Mouse (Mus musculus): ENCODE results near the gene Neurod1. TPM values are rescaled to one million over a fixed set of nuclear protein-coding genes. Genes with fewer than 3 reads are reported as not detected.

Gene Neurod1
- polyA plus RNA-seq, 1 experiment from 2014 or later: 2.0 TPM

GRCm38 (mm10) chr2:79455646-79456045, 905 bp downstream of the Neurod1 start:
- WGBS: 2% methylated on average over 10 of the region's 10 CpGs

DNA sequence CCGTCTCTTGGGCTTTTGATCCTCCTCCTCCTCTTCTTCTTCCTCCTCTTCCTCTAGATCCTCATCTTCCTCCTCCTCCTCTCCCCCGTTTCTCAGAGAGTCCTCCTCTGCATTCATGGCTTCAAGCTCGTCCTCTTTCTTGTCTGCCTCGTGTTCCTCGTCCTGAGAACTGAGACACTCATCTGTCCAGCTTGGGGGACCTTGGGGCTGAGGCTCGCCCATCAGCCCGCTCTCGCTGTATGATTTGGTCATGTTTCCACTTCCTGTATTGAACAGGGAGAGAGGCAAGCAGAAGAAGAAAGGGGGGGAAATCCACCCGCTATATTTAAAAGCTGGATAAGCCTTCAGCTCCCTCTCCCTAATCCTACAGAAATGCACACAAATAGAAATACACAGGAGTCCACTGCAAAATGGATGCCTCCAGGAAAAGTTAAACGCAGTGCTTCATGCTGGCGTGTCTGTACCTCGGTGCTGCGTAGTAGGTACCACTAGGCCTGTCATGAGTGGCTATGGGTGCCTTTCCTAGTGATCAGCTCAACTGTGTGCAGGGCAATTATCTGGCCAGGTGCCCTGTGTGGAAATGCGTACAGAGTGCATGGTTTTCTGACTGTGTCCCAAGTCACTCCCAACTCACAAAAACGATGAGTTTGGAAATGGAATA, 1.6 kb downstream of the Neurod1 start:
- Histone ChIP-seq H3K9me3 (no peaks in the 10 kb centered on the region), H3K4me1 (peaks cover 22% of the 10 kb centered on the region), H3K36me3 (no peaks in the 10 kb centered on the region), H3K4me2 (peak overlapping the region; percentile 84), H3K4me3 (no peak overlapping the region), H3K9ac (no peak overlapping the region), H3K27me3 (peaks cover 80% of the 10 kb centered on the region), H3K27ac (no peak overlapping the region)
- no peak for ATAC-seq (ENCODE audit: insufficient number of reproducible peaks, insufficient read depth, low FRiP score, low TSS enrichment, low read depth)
- 11% methylated on average over 15 of the region's 15 CpGs for WGBS

More at GRCm38 (mm10) chr2:79455646-79456045, 905 bp downstream of the Neurod1 start:
- no peak overlapping the region for H3K9ac ChIP-seq
- no peak overlapping the region for H3K4me3 ChIP-seq
- H3K27ac ChIP-seq: no peak overlapping the region
- H3K4me2 ChIP-seq: no peak overlapping the region
- no peak for ATAC-seq (ENCODE audit: insufficient number of reproducible peaks, insufficient read depth, low FRiP score, low TSS enrichment, low read depth)
- no peaks in the 10 kb centered on the region for H3K36me3 ChIP-seq
- H3K4me1 ChIP-seq: peaks cover 22% of the 10 kb centered on the region
- H3K27me3 ChIP-seq: peaks cover 87% of the 10 kb centered on the region
- H3K9me3 ChIP-seq: no peaks in the 10 kb centered on the region

- Histone ChIP-seq H3K27ac (no peak overlapping the region), H3K27me3 (peaks cover 76% of the 10 kb centered on the region), H3K4me2 (peak overlapping the region; percentile 84), H3K36me3 (no peaks in the 10 kb centered on the region), H3K4me3 (peak overlapping the region; percentile 44), H3K4me1 (peaks cover 18% of the 10 kb centered on the region), H3K9me3 (no peaks in the 10 kb centered on the region), H3K9ac (no peak overlapping the region)
- ATAC-seq (ENCODE audit: insufficient number of reproducible peaks, insufficient read depth, low FRiP score, low TSS enrichment, low read depth): peak; percentile 79; the same call in 1 of the 2 replicates
- 2% methylated on average over 55 of the region's 55 CpGs for WGBS
Observed at GRCm38 (mm10) chr2:79453901-79454781, 2.4 kb downstream of the Neurod1 start.

DNA sequence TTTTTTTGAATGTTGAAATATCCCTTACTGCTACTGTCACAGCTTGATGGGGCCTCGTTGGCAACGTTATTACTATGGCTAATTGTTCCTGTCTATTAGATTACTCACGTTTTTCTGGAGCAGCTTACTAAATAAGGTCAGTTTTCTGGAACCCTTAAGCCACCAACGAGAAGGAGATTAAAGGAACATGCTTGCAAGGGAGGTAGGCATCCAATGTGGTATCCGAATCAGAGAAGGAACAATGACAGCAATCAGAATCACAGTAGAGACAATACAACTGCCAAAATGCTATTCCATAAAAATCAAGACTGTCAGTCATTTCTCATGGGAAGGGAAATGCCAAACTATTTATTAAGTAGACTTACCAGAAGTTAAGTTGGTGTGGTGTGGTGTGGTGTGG, 5.1 kb downstream of the Neurod1 start:
- H3K4me1 ChIP-seq: peaks cover 9% of the 10 kb centered on the region
- no peak for ATAC-seq (ENCODE audit: insufficient number of reproducible peaks, insufficient read depth, low FRiP score, low TSS enrichment, low read depth)
- H3K27ac ChIP-seq: no peak overlapping the region
- no peak overlapping the region for H3K4me3 ChIP-seq
- no peak overlapping the region for H3K4me2 ChIP-seq
- H3K27me3 ChIP-seq: peaks cover 49% of the 10 kb centered on the region
- WGBS: 47% methylated on average over 5 of the region's 5 CpGs
- no peaks in the 10 kb centered on the region for H3K36me3 ChIP-seq
- no peak overlapping the region for H3K9ac ChIP-seq
- no peaks in the 10 kb centered on the region for H3K9me3 ChIP-seq

DNA sequence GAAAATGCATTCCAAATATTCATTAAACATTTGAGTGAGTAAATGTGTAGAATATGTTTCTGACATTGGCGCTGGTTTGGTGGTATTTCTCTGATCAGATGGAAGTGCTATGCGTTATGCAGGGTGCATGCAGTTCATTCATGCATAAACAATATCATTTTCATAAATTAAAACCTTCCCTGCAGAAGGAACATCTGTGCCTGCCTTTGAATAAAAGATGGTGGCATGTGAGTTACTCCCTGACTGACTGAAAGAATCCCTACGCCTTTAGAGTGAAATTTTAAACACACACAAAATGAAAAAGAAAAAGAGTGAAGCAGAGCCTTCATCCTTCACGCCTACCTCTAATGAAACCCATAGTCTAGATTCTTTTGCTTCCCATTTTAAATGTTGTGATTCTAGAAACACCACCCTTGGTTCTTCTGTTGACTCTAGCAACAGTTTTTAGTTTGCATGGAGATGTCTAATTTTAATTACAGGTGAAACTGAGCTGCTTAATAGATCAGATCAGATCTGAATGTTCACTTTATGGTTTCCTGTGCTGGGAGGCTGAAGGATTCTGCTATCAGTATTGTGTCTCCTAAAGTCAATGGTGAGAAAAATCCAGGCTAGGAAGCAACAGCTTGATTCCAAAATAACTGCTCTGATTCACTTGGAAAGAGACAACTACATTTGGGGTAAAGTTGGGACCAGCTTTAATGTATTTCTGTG, 5.7 kb downstream of the Neurod1 start:
- ATAC-seq (ENCODE audit: insufficient number of reproducible peaks, insufficient read depth, low FRiP score, low TSS enrichment, low read depth): no peak
- H3K27me3 ChIP-seq: peaks cover 43% of the 10 kb centered on the region
- no peak overlapping the region for H3K9ac ChIP-seq
- no peak overlapping the region for H3K4me3 ChIP-seq
- H3K27ac ChIP-seq: no peak overlapping the region
- H3K4me2 ChIP-seq: no peak overlapping the region
- H3K9me3 ChIP-seq: no peaks in the 10 kb centered on the region
- 40% methylated on average over 4 of the region's 4 CpGs for WGBS
- no peaks in the 10 kb centered on the region for H3K36me3 ChIP-seq
- H3K4me1 ChIP-seq: peaks cover 6% of the 10 kb centered on the region; the same call in 1 of the 2 replicates

DNA sequence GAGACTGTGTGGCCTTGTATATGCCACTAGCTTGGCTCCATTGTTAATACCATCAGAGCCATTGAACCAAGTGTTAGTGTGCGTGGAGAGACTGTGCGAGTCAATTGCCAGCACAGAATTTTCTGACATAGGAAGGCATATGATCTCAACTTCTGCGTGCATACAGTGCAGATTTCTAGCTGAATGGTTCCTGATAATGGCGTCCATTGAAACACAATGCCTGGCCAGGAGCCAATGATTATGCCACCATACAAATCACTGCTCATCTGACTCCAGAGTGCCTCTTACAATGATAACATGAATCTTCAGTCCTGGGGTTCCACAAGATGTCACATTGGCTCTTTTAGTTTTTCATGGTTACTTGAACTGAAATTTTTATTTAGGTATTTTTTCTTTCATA, 7.2 kb downstream of the Neurod1 start:
- Histone ChIP-seq H3K4me3 (no peak overlapping the region), H3K27me3 (peaks cover 28% of the 10 kb centered on the region), H3K27ac (no peak overlapping the region), H3K4me1 (peaks cover 3% of the 10 kb centered on the region; the same call in 1 of the 2 replicates), H3K4me2 (no peak overlapping the region), H3K36me3 (no peaks in the 10 kb centered on the region), H3K9me3 (no peaks in the 10 kb centered on the region), H3K9ac (no peak overlapping the region)
- ATAC-seq (ENCODE audit: insufficient number of reproducible peaks, insufficient read depth, low FRiP score, low TSS enrichment, low read depth): no peak
- 72% methylated on average over 4 of the region's 4 CpGs for WGBS

DNA sequence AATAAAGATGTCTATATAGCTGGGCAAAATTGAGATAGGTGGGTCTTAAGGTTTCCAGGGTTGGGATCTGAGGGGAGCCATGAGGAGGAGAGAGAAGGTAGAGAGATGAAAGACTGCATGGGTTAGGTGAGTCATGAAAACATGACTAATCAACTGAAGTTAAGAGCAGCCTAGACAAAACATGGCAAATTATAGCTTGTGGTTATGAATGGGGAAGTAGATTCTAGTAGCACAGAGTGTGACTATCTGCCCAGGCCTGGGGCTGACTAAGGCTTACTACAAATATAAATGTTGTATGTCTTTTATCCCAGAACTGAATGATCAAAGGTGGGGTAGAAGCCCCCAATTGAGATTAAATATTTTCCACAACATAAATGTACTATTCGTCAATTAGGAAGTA, 9.4 kb downstream of the Neurod1 start:
- Histone ChIP-seq H3K36me3 (no peaks in the 10 kb centered on the region), H3K9me3 (no peaks in the 10 kb centered on the region), H3K4me1 (no peaks in the 10 kb centered on the region), H3K4me3 (no peak overlapping the region), H3K27ac (no peak overlapping the region), H3K4me2 (no peak overlapping the region), H3K27me3 (peaks cover 13% of the 10 kb centered on the region), H3K9ac (no peak overlapping the region)
- no peak for ATAC-seq (ENCODE audit: insufficient number of reproducible peaks, insufficient read depth, low FRiP score, low TSS enrichment, low read depth)
- 70% methylated on average over 1 of the region's 1 CpGs for WGBS

DNA sequence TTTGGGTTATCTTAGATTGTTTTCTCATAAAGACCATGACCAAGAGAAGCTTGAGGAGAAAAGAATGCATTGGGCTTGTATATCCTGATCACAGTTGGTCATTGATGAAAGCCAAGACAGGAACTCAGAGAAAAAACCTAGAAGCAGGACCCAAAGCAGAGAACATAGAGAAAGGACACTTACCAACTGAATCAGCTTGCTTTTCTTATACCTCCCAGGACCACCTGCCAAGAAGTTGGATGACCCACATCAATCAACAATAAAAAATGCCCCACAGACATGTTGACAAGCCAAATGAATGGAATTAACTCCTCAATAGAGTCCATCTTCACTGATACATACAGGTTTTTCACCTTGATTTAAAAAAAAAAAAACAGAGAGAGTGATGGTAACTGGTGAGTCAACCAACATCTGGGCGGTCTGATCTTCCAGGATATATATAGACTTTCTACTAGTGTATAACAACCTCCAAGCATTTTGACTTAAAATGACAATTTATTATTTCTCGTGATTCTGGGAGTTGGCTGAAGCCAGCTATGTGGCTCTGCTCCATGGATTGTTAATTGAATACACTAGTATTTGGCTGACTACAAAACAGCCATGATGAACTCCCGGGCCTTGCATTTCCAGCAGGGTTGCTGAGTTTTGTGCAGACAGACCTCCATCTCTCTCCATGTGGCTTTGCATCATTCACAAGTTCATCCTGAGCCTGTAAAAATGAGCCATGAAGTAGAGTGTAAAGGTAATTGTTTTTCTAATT, 12.5 kb downstream of the Neurod1 start:
- Histone ChIP-seq H3K9me3 (no peaks in the 10 kb centered on the region), H3K27me3 (no peaks in the 10 kb centered on the region), H3K9ac (no peak overlapping the region), H3K4me2 (no peak overlapping the region), H3K4me3 (no peak overlapping the region), H3K27ac (no peak overlapping the region), H3K4me1 (no peaks in the 10 kb centered on the region), H3K36me3 (no peaks in the 10 kb centered on the region)
- no peak for ATAC-seq (ENCODE audit: insufficient number of reproducible peaks, insufficient read depth, low FRiP score, low TSS enrichment, low read depth)
- 81% methylated on average over 3 of the region's 3 CpGs for WGBS

- no peak for ATAC-seq (ENCODE audit: insufficient number of reproducible peaks, insufficient read depth, low FRiP score, low TSS enrichment, low read depth)
- no peaks in the 10 kb centered on the region for H3K36me3 ChIP-seq
- H3K4me2 ChIP-seq: no peak overlapping the region
- no peaks in the 10 kb centered on the region for H3K9me3 ChIP-seq
- WGBS: 93% methylated on average over 2 of the region's 2 CpGs
- H3K4me1 ChIP-seq: no peaks in the 10 kb centered on the region
- no peak overlapping the region for H3K9ac ChIP-seq
- H3K27me3 ChIP-seq: no peaks in the 10 kb centered on the region
- H3K4me3 ChIP-seq: no peak overlapping the region
- H3K27ac ChIP-seq: no peak overlapping the region
Observed at GRCm38 (mm10) chr2:79443401-79443800, 13.2 kb downstream of the Neurod1 start.

GRCm38 (mm10) chr2:79442906-79443305, 13.6 kb downstream of the Neurod1 start:
- no peaks in the 10 kb centered on the region for H3K36me3 ChIP-seq
- H3K9ac ChIP-seq: no peak overlapping the region
- H3K4me1 ChIP-seq: no peaks in the 10 kb centered on the region
- ATAC-seq (ENCODE audit: insufficient number of reproducible peaks, insufficient read depth, low FRiP score, low TSS enrichment, low read depth): no peak
- H3K4me2 ChIP-seq: no peak overlapping the region
- no peak overlapping the region for H3K27ac ChIP-seq
- WGBS: 80% methylated on average over 6 of the region's 6 CpGs
- H3K9me3 ChIP-seq: no peaks in the 10 kb centered on the region
- H3K4me3 ChIP-seq: no peak overlapping the region
- H3K27me3 ChIP-seq: no peaks in the 10 kb centered on the region

DNA sequence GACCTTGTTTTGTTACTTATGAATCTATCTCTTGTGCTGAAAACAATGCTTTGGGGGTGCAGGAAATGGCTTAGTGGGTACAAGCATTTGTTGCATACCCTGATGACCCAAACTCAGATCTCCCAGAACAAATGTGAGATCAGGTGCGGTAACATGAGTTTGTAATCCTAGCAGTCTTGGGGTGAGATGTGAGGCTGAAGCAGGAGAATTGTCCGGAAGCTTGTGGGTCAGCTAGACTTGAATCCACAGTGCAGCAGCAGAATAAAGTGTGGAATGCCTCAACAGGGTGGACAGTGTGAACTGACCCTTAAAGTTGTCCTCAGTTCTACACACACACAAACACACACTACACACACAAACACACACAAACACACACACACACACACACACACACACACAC, 14.3 kb downstream of the Neurod1 start:
- Histone ChIP-seq H3K4me1 (no peaks in the 10 kb centered on the region), H3K4me2 (no peak overlapping the region), H3K9ac (no peak overlapping the region), H3K36me3 (no peaks in the 10 kb centered on the region), H3K9me3 (no peaks in the 10 kb centered on the region), H3K27ac (no peak overlapping the region), H3K4me3 (no peak overlapping the region), H3K27me3 (no peaks in the 10 kb centered on the region)
- no peak for ATAC-seq (ENCODE audit: insufficient number of reproducible peaks, insufficient read depth, low FRiP score, low TSS enrichment, low read depth)
- 97% methylated on average over 2 of the region's 2 CpGs for WGBS

Data from embryonic facial prominence, embryonic 13.5 days (tissue).